In the genomic region with DNA sequence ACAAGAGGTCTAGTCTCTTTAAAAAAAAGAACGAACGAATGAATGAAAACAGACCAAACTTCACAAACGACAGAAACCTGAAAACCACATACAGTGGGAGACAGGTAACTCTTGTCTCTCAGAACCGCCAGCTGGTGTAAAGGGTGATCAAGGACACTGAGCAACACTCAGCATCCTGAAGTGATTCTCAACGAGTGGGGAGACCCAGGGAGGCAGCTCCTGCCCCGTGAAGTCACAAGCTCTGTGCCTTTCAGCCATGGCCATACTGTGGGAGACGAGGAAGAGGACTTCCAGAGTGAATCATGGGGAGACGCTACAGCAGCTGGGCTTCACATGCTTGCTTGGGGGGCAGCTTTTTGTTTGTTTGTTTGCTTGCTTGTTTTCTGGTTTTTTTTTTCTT, we compare ENCODE assay signal across 14 mouse cellular contexts.
"Had no signal": no experiment of that assay in that cellular context is flagged by ENCODE, and none has a peak within 500 bp of the region (broad histone marks: within the 10 kb centered on the region; RNA-seq: fewer than 3 reads in every experiment).

No protein-coding gene starts in this region.

- H3K27ac ChIP-seq: embryonic facial prominence, embryonic 10.5 days; embryonic facial prominence, embryonic 12.5 days; embryonic facial prominence, embryonic 13.5 days; embryonic facial prominence, embryonic 15.5 days; forebrain, embryonic 10.5 days; forebrain, embryonic 12.5 days; forebrain, embryonic 15.5 days; heart, adult 2 months had no signal

- H3K4me1 ChIP-seq: embryonic facial prominence, embryonic 10.5 days; embryonic facial prominence, embryonic 12.5 days; embryonic facial prominence, embryonic 13.5 days; embryonic facial prominence, embryonic 15.5 days; forebrain, embryonic 10.5 days; forebrain, embryonic 12.5 days; forebrain, embryonic 15.5 days had no signal

- ATAC-seq: forebrain, embryonic 14.5 days; forebrain, embryonic 15.5 days; forebrain, embryonic 16.5 days; forebrain, postnatal 0 days had no signal

- H3K36me3 ChIP-seq: embryonic facial prominence, embryonic 10.5 days; embryonic facial prominence, embryonic 12.5 days; embryonic facial prominence, embryonic 13.5 days; embryonic facial prominence, embryonic 15.5 days; forebrain, embryonic 10.5 days; forebrain, embryonic 12.5 days; forebrain, embryonic 15.5 days had no signal

- H3K27me3 ChIP-seq: embryonic facial prominence, embryonic 12.5 days; embryonic facial prominence, embryonic 13.5 days; embryonic facial prominence, embryonic 15.5 days; forebrain, embryonic 12.5 days; forebrain, embryonic 15.5 days had no signal

- DNase-seq: embryo, embryonic 11 days; forebrain, postnatal 0 days; gastrocnemius, postnatal 10 days had no signal

- H3K4me2 ChIP-seq: embryonic facial prominence, embryonic 12.5 days; embryonic facial prominence, embryonic 13.5 days; embryonic facial prominence, embryonic 15.5 days; forebrain, embryonic 12.5 days; forebrain, embryonic 15.5 days had no signal

- H3K4me3 ChIP-seq: embryonic facial prominence, embryonic 10.5 days; embryonic facial prominence, embryonic 12.5 days; embryonic facial prominence, embryonic 13.5 days; embryonic facial prominence, embryonic 15.5 days; erythroblast, embryonic 14.5 days; forebrain, embryonic 10.5 days; forebrain, embryonic 12.5 days; forebrain, embryonic 15.5 days; heart, adult 2 months had no signal

- H3K9me3 ChIP-seq: embryonic facial prominence, embryonic 10.5 days; embryonic facial prominence, embryonic 12.5 days; embryonic facial prominence, embryonic 13.5 days; embryonic facial prominence, embryonic 15.5 days; forebrain, embryonic 10.5 days; forebrain, embryonic 12.5 days; forebrain, embryonic 15.5 days had no signal

- H3K9ac ChIP-seq: embryonic facial prominence, embryonic 12.5 days; embryonic facial prominence, embryonic 13.5 days; embryonic facial prominence, embryonic 15.5 days; forebrain, embryonic 12.5 days; forebrain, embryonic 15.5 days; forebrain, postnatal 0 days had no signal
